Mouse (Mus musculus) heart, postnatal 14 days (tissue): ENCODE results near the gene Bco2. TPM values are rescaled to one million over a fixed set of nuclear protein-coding genes. Genes with fewer than 3 reads are reported as not detected.

Experiments
- total RNA-seq, 2 experiments: library from RNA; stranded (reverse); gene quantifications; 2 replicates each; pipeline ENCODE4 v1.2.3; 2021

Gene Bco2
- total RNA-seq, 2 experiments from 2014 or later: 0.22 to 0.33 TPM

Other genes with a start within 250 kb of the Bco2 start
- gene Rpl10-ps3, start 210.2 kb downstream of the Bco2 start, total RNA-seq: 100 to 1,000 TPM; 461 to 463 TPM
- gene Plet1, start 60.7 kb downstream of the Bco2 start, total RNA-seq: 1 to 10 TPM; 1.5 to 2.2 TPM
- gene Pts, start 26.5 kb downstream of the Bco2 start, total RNA-seq: 10 to 100 TPM; 25.5 to 29.4 TPM
- 1 to 10 TPM; 1.3 to 2.0 TPM for gene Il18, start 354 bp downstream of the Bco2 start, total RNA-seq
- not detected for gene Tex12, start 6.1 kb upstream of the Bco2 start, total RNA-seq
- 100 to 1,000 TPM; 724 to 738 TPM for gene Sdhd, start 48.6 kb upstream of the Bco2 start, total RNA-seq
- gene Timm8b, start 48.7 kb upstream of the Bco2 start, total RNA-seq: 100 to 1,000 TPM; 216 to 232 TPM
- under 1 TPM; 0.22 to 0.88 TPM for gene Pih1d2, start 62.1 kb upstream of the Bco2 start, total RNA-seq
- gene Nkapd1, start 62.3 kb upstream of the Bco2 start, total RNA-seq: 10 to 100 TPM; 14.7 to 14.8 TPM
- 100 to 1,000 TPM; 392 to 414 TPM for gene Dlat, start 104.6 kb upstream of the Bco2 start, total RNA-seq
- gene Dixdc1, start 184.3 kb upstream of the Bco2 start, total RNA-seq: 1 to 10 TPM; 4.0 to 6.2 TPM
- gene 2310030G06Rik, start 191.4 kb upstream of the Bco2 start, total RNA-seq: 1 to 10 TPM; 2.0 to 3.2 TPM
- 1,000 to 10,000 TPM; 1,337 to 1,386 TPM for gene Cryab, start 196.1 kb upstream of the Bco2 start, total RNA-seq
- gene Hspb2, start 197.2 kb upstream of the Bco2 start, total RNA-seq: 100 to 1,000 TPM; 128 to 131 TPM
- gene Fdxacb1, start 213.1 kb upstream of the Bco2 start, total RNA-seq: 1 to 10 TPM; 5.7 to 6.0 TPM
- gene Alg9, start 219.8 kb upstream of the Bco2 start, total RNA-seq: 10 to 100 TPM in 1 of 2 experiments, 1 to 10 TPM in 1; 9.9 to 10.1 TPM
- 10 to 100 TPM in 1 of 2 experiments, 1 to 10 TPM in 1; 7.9 to 10.4 TPM for gene 1110032A03Rik, start 220.3 kb upstream of the Bco2 start, total RNA-seq